Mouse (Mus musculus) B cell, adult 2 months (primary cell): ENCODE results near the gene Rgs6.
A peak's percentile ranks its signal among the peaks of the same experiment; 100 is the strongest.

ENCODE experiments used
- DNase-seq, 2 experiments: peaks; one replicate each; pipeline ENCODE4 v3.0.0; 2022

The Rgs6 gene

GRCm38 (mm10) chr12:82649991-82650390, 61.9 kb downstream of the Rgs6 start:
- DNase-seq, result no peak

- no peak for DNase-seq
Measured at GRCm38 (mm10) chr12:82664598-82664997, 76.5 kb downstream of the Rgs6 start.

- DNase-seq, result no peak
Measured at GRCm38 (mm10) chr12:82667441-82667840, 79.3 kb downstream of the Rgs6 start.

GRCm38 (mm10) chr12:82670201-82670737, 82.2 kb downstream of the Rgs6 start:
- DNase-seq, result no peak

- DNase-seq, result no peak
Measured at GRCm38 (mm10) chr12:82671591-82671990, 83.5 kb downstream of the Rgs6 start.

- DNase-seq, result no peak
Measured at GRCm38 (mm10) chr12:82675137-82675536, 87.0 kb downstream of the Rgs6 start.

GRCm38 (mm10) chr12:82687015-82687414, 98.9 kb downstream of the Rgs6 start:
- no peak for DNase-seq

- no peak for DNase-seq
Measured at GRCm38 (mm10) chr12:82698886-82699527, 110.9 kb downstream of the Rgs6 start.

GRCm38 (mm10) chr12:82699528-82699905, 111.4 kb downstream of the Rgs6 start:
- DNase-seq, result no peak

- DNase-seq, result no peak
Measured at GRCm38 (mm10) chr12:82700241-82700640, 112.1 kb downstream of the Rgs6 start.

GRCm38 (mm10) chr12:82700840-82701239, 112.7 kb downstream of the Rgs6 start:
- peak; percentile 19 to 24 for DNase-seq

- no peak for DNase-seq
Measured at GRCm38 (mm10) chr12:82701359-82701758, 113.3 kb downstream of the Rgs6 start.

GRCm38 (mm10) chr12:82710376-82710775, 122.3 kb downstream of the Rgs6 start:
- DNase-seq, result no peak

- DNase-seq, result no peak
Measured at GRCm38 (mm10) chr12:82714284-82714683, 126.2 kb downstream of the Rgs6 start.

- no peak for DNase-seq
Measured at GRCm38 (mm10) chr12:82723017-82723540, 135.0 kb downstream of the Rgs6 start.

- DNase-seq, result no peak
Measured at GRCm38 (mm10) chr12:82726255-82726654, 138.2 kb downstream of the Rgs6 start.

- DNase-seq, result no peak
Measured at GRCm38 (mm10) chr12:82731587-82731986, 143.5 kb downstream of the Rgs6 start.

GRCm38 (mm10) chr12:82742955-82743354, 154.9 kb downstream of the Rgs6 start:
- no peak for DNase-seq

- peak in 1 of 2 experiments; percentile 2 for DNase-seq
Measured at GRCm38 (mm10) chr12:82744026-82744425, 155.9 kb downstream of the Rgs6 start.

- DNase-seq, result no peak
Measured at GRCm38 (mm10) chr12:82744826-82745225, 156.7 kb downstream of the Rgs6 start.

GRCm38 (mm10) chr12:82747099-82747498, 159.0 kb downstream of the Rgs6 start:
- DNase-seq, result peak; percentile 2 to 7

GRCm38 (mm10) chr12:82751846-82752245, 163.8 kb downstream of the Rgs6 start:
- DNase-seq, result no peak

- DNase-seq, result no peak
Measured at GRCm38 (mm10) chr12:82754501-82754900, 166.4 kb downstream of the Rgs6 start.

GRCm38 (mm10) chr12:82756756-82757155, 168.7 kb downstream of the Rgs6 start:
- no peak for DNase-seq

- no peak for DNase-seq
Measured at GRCm38 (mm10) chr12:82757367-82757766, 169.3 kb downstream of the Rgs6 start.
